8 mouse cellular contexts compared by ENCODE assay signal in the genomic region with DNA sequence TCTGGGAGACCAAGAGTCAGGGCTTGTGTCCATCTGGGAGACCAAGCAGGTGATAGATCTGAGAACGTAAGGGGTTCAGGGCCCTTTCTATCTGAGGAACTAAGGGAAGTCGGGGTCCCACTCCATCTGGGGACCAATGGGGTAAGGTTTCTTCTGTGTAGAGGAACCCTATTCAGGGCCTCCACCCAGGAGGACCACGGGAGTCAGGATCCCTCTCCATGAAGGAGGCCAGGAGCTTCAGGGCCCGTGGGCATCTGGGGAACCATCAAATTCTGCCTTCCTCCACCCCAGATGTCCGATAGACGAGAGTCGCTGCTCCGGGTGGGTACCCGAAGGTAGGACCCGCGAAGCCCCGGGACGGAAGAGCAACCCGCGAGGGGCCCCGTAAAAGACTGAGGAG. TPM values are rescaled to one million over a fixed set of nuclear protein-coding genes. Genes with fewer than 3 reads are reported as not detected.
DNase-seq lines count a peak whose midpoint lies in the region; ATAC-seq and TF ChIP-seq lines count a peak whose summit lies in the region.

No protein-coding gene starts in this region.

- DNase-seq in heart, postnatal 4 days: no peak
- peak; percentile 13 for DNase-seq in CH12.LX (ENCODE audit: extremely low read depth)
- DNase-seq in limb, embryonic 10.5 days (ENCODE audit: low spot score): no peak
- DNase-seq in left cerebral cortex, postnatal 25 days (ENCODE audit: low spot score in 2 of 2): no peak
- no peak for DNase-seq in adrenal gland, adult 2 months

- H3K4me1 ChIP-seq in heart, embryonic 11.5 days (ENCODE audit: control insufficient read depth, insufficient read depth, low read length): peaks cover 24% of the 10 kb centered on the region
- H3K4me1 ChIP-seq in CH12.LX (ENCODE audit: control insufficient read depth in 1 of 2, insufficient read depth in 2 of 2): peaks cover 12 to 23% of the 10 kb centered on the region in 2 experiments
- H3K4me1 ChIP-seq in limb, embryonic 10.5 days: peaks cover 16% of the 10 kb centered on the region
- peaks cover 22% of the 10 kb centered on the region for H3K4me1 ChIP-seq in neural tube, embryonic 12.5 days

- H3K27me3 ChIP-seq in heart, embryonic 11.5 days (ENCODE audit: control insufficient read depth, insufficient read depth, low read length): peaks cover 6% of the 10 kb centered on the region; the same call in 1 of the 2 replicates
- peaks cover 12% of the 10 kb centered on the region for H3K27me3 ChIP-seq in CH12.LX (replicated peaks)
- H3K27me3 ChIP-seq in limb, embryonic 10.5 days (ENCODE audit: low read depth, poor library complexity, severe bottlenecking): peaks cover 14% of the 10 kb centered on the region
- H3K27me3 ChIP-seq in neural tube, embryonic 12.5 days (replicated peaks): 0 out of 2 replicates have a peak, but pooled peaks cover 3% of the 10 kb centered on the region

- no peak for TF ChIP-seq POLR2A in CH12.LX (IDR thresholded peaks at IDR 0.05; ENCODE audit: low read depth, low read length)

- ATAC-seq in heart, embryonic 11.5 days (replicated peaks; ENCODE audit: insufficient number of reproducible peaks, low FRiP score, low TSS enrichment): peak; percentile 36
- ATAC-seq in erythroblast, adult 5-6 weeks (replicated peaks; ENCODE audit: low FRiP score, poor library complexity, severe bottlenecking): peak; percentile 48
- peak; percentile 66 for ATAC-seq in neural tube, embryonic 12.5 days (ENCODE audit: low FRiP score, low read depth)

- no peak for TF ChIP-seq CTCF in CH12.LX (conservative IDR thresholded peaks at IDR 0.05 in 1 of 2, IDR thresholded peaks at IDR 0.05 in 1 of 2; ENCODE audit: low read depth in 2 of 2, low read length in 2 of 2)

- H3K27ac ChIP-seq in heart, embryonic 11.5 days (ENCODE audit: low read depth, low read length): peak overlapping the region; percentile 73
- H3K27ac ChIP-seq in CH12.LX (ENCODE audit: insufficient read depth, low read depth): no peak overlapping the region
- peak overlapping the region; percentile 90 for H3K27ac ChIP-seq in limb, embryonic 10.5 days
- H3K27ac ChIP-seq in neural tube, embryonic 12.5 days: peak overlapping the region; percentile 42; the same call in 1 of the 2 replicates

- TF ChIP-seq EP300 in CH12.LX (IDR thresholded peaks at IDR 0.05; ENCODE audit: low read length): no peak

- no peak for TF ChIP-seq RAD21 in CH12.LX (IDR thresholded peaks at IDR 0.05; ENCODE audit: low read depth, low read length)

- peak overlapping the region; percentile 93 for H3K4me3 ChIP-seq in heart, embryonic 11.5 days (ENCODE audit: low read depth, low read length)
- peak overlapping the region; percentile 85 to 96 (median 93) for H3K4me3 ChIP-seq in CH12.LX (replicated peaks in 1 of 3; ENCODE audit: low read depth in 2 of 3, low read length in 2 of 3, poor library complexity in 1 of 3)
- H3K4me3 ChIP-seq in limb, embryonic 10.5 days: peak overlapping the region; percentile 88
- peak overlapping the region; percentile 81 for H3K4me3 ChIP-seq in neural tube, embryonic 12.5 days

- no peaks in the 10 kb centered on the region for H3K36me3 ChIP-seq in heart, embryonic 11.5 days (ENCODE audit: control insufficient read depth, insufficient read depth, low read length)
- peaks cover 2 to 24% of the 10 kb centered on the region in 2 experiments for H3K36me3 ChIP-seq in CH12.LX (replicated peaks in 1 of 2; ENCODE audit: control insufficient read depth in 1 of 2, insufficient read depth in 1 of 2, low read length in 1 of 2)
- no peaks in the 10 kb centered on the region for H3K36me3 ChIP-seq in limb, embryonic 10.5 days
- H3K36me3 ChIP-seq in neural tube, embryonic 12.5 days: no peaks in the 10 kb centered on the region

- dilution Hi-C loops in CH12.LX (cut with MboI; ENCODE audit: extremely low pct_ligation_motif_present, extremely low pct_unique_long_range_greater_than_20kb, low sequenced_read_pairs): no loop called here

- intact Hi-C loops in left cerebral cortex, postnatal 25 days (cut with DNase I): loop anchor here (1.0 to 2.0 kb wide), 3 partner anchors 26 to 97 kb away; a partner anchor contains a TSS

- WGBS in heart, embryonic 11.5 days (ENCODE audit: insufficient replicate concordance): under 1% methylated on average over 16 of the region's 16 CpGs
- under 1% methylated on average over 16 of the region's 16 CpGs for WGBS in limb, embryonic 10.5 days
- WGBS in neural tube, embryonic 12.5 days: 1% methylated on average over 16 of the region's 16 CpGs

- H3K9ac ChIP-seq in heart, embryonic 11.5 days (ENCODE audit: low read depth, low read length): peak overlapping the region; percentile 96
- H3K9ac ChIP-seq in CH12.LX (ENCODE audit: insufficient read depth, low read depth): peak overlapping the region; percentile 81
- peak overlapping the region; percentile 89 for H3K9ac ChIP-seq in neural tube, embryonic 12.5 days

- no peaks in the 10 kb centered on the region for H3K9me3 ChIP-seq in heart, embryonic 11.5 days (replicated peaks; ENCODE audit: control insufficient read depth, low read length)
- peaks cover 8% of the 10 kb centered on the region for H3K9me3 ChIP-seq in CH12.LX (replicated peaks; ENCODE audit: low read length)
- no peaks in the 10 kb centered on the region for H3K9me3 ChIP-seq in limb, embryonic 10.5 days (replicated peaks)
- H3K9me3 ChIP-seq in neural tube, embryonic 12.5 days: no peaks in the 10 kb centered on the region

- in situ Hi-C loops in CH12.LX (cut with MboI; ENCODE audit: low pct_ligation_motif_present, low pct_unique_long_range_greater_than_20kb, low sequenced_read_pairs): loop anchor here (25.0 kb wide), 1 partner anchor 140 kb away; no protein-coding TSS in a partner anchor

- H3K79me2 ChIP-seq in CH12.LX (replicated peaks; ENCODE audit: control insufficient read depth, extremely low read depth, insufficient read depth, poor library complexity, severe bottlenecking): peaks cover 29% of the 10 kb centered on the region

- peak overlapping the region; percentile 94 for H3K4me2 ChIP-seq in heart, embryonic 11.5 days
- H3K4me2 ChIP-seq in CH12.LX (ENCODE audit: insufficient read depth, low read depth, poor library complexity, severe bottlenecking): peak overlapping the region; percentile 95; the same call in 1 of the 2 replicates
- peak overlapping the region; percentile 91 for H3K4me2 ChIP-seq in neural tube, embryonic 12.5 days (replicated peaks)

TF ChIP-seq in CH12.LX, 34 proteins besides CTCF, POLR2A, EP300 and RAD21:
- TF ChIP-seq JUND (conservative IDR thresholded peaks at IDR 0.05; ENCODE audit: low read depth, low read length): no peak
- no peak for TF ChIP-seq CHD1 (IDR thresholded peaks at IDR 0.05; ENCODE audit: low read depth, low read length)

RNA-seq across cellular contexts. Expression of a gene that starts 16.5 kb away (rescaled TPM):
- 36.2 and 38.8 TPM in 2 replicates for polyA plus RNA-seq in heart, embryonic 11.5 days (2014; fragmentation: Nextera tagmentation; extraction: Ambion mirVana)
- total RNA-seq in heart, postnatal 4 days (2021): 10 to 100 TPM; 47.0 to 48.3 TPM
- total RNA-seq in CH12.LX (2012; rRNA removed) (16.9 and 18.8 TPM in 2 replicates), CH12.LX (2014; rRNA removed) (22.3 and 22.8 TPM in 2 replicates)
- 24.4 and 29.6 TPM in 2 replicates for polyA plus RNA-seq in CH12.LX (2012; ENCODE audit: insufficient read length, low read depth)
- total RNA-seq in erythroblast, adult 5-6 weeks (2015; ENCODE audit: low replicate concordance): 7.3 and 25.5 TPM in 2 replicates
- total RNA-seq in erythroblast, adult 5-6 weeks (2017; ENCODE audit: low replicate concordance): 16.4 and 19.4 TPM in 2 replicates
- polyA plus RNA-seq in limb, embryonic 10.5 days (2016; fragmentation: Nextera tagmentation; extraction: Ambion mirVana): 41.1 and 45.7 TPM in 2 replicates
- polyA plus RNA-seq in neural tube, embryonic 12.5 days (2016; fragmentation: Nextera tagmentation; extraction: Ambion mirVana): 70.1 and 74.1 TPM in 2 replicates
- total RNA-seq in left cerebral cortex, postnatal 25 days (2021): 100 to 1,000 TPM; 138 to 140 TPM
- total RNA-seq in adrenal gland, adult 2 months (2021): 10 to 100 TPM; 58.2 to 61.5 TPM
- 51.2 and 81.5 TPM in 2 replicates for polyA plus RNA-seq in adrenal gland, adult 2 months (2012; rRNA removed)

RNA-seq across cellular contexts. Expression of a gene that starts 47.7 kb away (rescaled TPM):
- polyA plus RNA-seq in heart, embryonic 11.5 days (2014; fragmentation: Nextera tagmentation; extraction: Ambion mirVana): 0.40 and 0.62 TPM in 2 replicates
- total RNA-seq in heart, postnatal 4 days (2021): under 1 TPM; 0.19 to 0.32 TPM
- 10.7 and 10.9 TPM in 2 replicates for total RNA-seq in CH12.LX (2012; rRNA removed)
- total RNA-seq in CH12.LX (2014; rRNA removed): 5.3 and 5.4 TPM in 2 replicates
- 8.8 and 11.0 TPM in 2 replicates for polyA plus RNA-seq in CH12.LX (2012; ENCODE audit: insufficient read length, low read depth)
- total RNA-seq in erythroblast, adult 5-6 weeks (2015; ENCODE audit: low replicate concordance): not detected in 2 replicates
- total RNA-seq in erythroblast, adult 5-6 weeks (2017; ENCODE audit: low replicate concordance): not detected in 2 replicates
- polyA plus RNA-seq in limb, embryonic 10.5 days (2016; fragmentation: Nextera tagmentation; extraction: Ambion mirVana): 0.43 and 0.64 TPM in 2 replicates
- polyA plus RNA-seq in neural tube, embryonic 12.5 days (2016; fragmentation: Nextera tagmentation; extraction: Ambion mirVana): 21.0 and 21.2 TPM in 2 replicates
- 100 to 1,000 TPM; 206 to 226 TPM for total RNA-seq in left cerebral cortex, postnatal 25 days (2021)
- 1 to 10 TPM; 3.1 to 3.8 TPM for total RNA-seq in adrenal gland, adult 2 months (2021)
- polyA plus RNA-seq in adrenal gland, adult 2 months (2012; rRNA removed): 2.1 and 2.5 TPM in 2 replicates

Comparison
In these comparisons a context has a peak if more than half of its experiments do, and no peak if none do; other contexts are left out.
1. RNA of a gene that starts 47.7 kb away (total RNA-seq): 206 to 226 TPM in left cerebral cortex, postnatal 25 days; 5.3 to 10.9 TPM in CH12.LX, 3.1 to 3.8 TPM in adrenal gland, adult 2 months, 0.19 to 0.32 TPM in heart, postnatal 4 days and not detected in erythroblast, adult 5-6 weeks; every median in the first group is over 10 times any median in the second.
2. Peak in every context shown above with its lines, with median percentiles within 50 percentile points of each other: ATAC-seq, H3K4me2 ChIP-seq, H3K4me3 ChIP-seq and H3K9ac ChIP-seq.